Mouse (Mus musculus) liver, embryonic 16.5 days (tissue): ENCODE measurements around the gene AI597479. TPM values are rescaled to one million over a fixed set of nuclear protein-coding genes. Genes with fewer than 3 reads are reported as not detected.

Experiments used
- ATAC-seq: fragments of 200-750 bp; cut with Nextera tagmentation; 2 replicates; pipeline ENCODE4 v1.8.0; 2017; ENCODE audit warnings: low read depth, mild to moderate bottlenecking, moderate number of reproducible peaks, moderate library complexity
- H3K27ac ChIP-seq: fragments of 300-500 bp; sonication (generic); 2 replicates; pipeline ENCODE4 v1.5.1; 2014; ENCODE audit warnings: mild to moderate bottlenecking, low read length
- H3K27me3 ChIP-seq: fragments of 300-500 bp; sonication (generic); 2 replicates; pipeline ENCODE4 v1.6.1; 2014; ENCODE audit warnings: low read depth, low read length, mixed read lengths; ENCODE audit not compliant: control insufficient read depth, insufficient read depth
- H3K36me3 ChIP-seq: fragments of 300-500 bp; sonication (generic); 2 replicates; pipeline ENCODE4 v1.6.1; 2014; ENCODE audit warnings: mild to moderate bottlenecking; ENCODE audit not compliant: control insufficient read depth, insufficient read depth
- H3K4me1 ChIP-seq: fragments of 300-500 bp; sonication (generic); 2 replicates; pipeline ENCODE4 v1.6.1; 2014; ENCODE audit warnings: low read depth, low read length, mixed read lengths; ENCODE audit not compliant: control insufficient read depth
- H3K4me2 ChIP-seq: fragments of 300-500 bp; sonication (generic); 2 replicates; pipeline ENCODE4 v1.6.1; 2014; ENCODE audit warnings: low read depth, low read length, mixed read lengths
- H3K4me3 ChIP-seq: fragments of 300-500 bp; sonication (generic); 2 replicates; pipeline ENCODE4 v1.5.1; 2014; ENCODE audit warnings: low read depth, mild to moderate bottlenecking, low read length
- H3K9ac ChIP-seq: fragments of 300-500 bp; sonication (generic); 2 replicates; pipeline ENCODE4 v1.6.1; 2014; ENCODE audit warnings: low read depth, low read length
- H3K9me3 ChIP-seq: fragments of 300-500 bp; sonication (generic); replicated peaks from 2 replicates; pipeline ENCODE4 v1.6.1; 2016; ENCODE audit warnings: low read length; ENCODE audit not compliant: control insufficient read depth
- WGBS: fragments of 180-500 bp; shearing (Covaris S2); extraction: QIAGEN DNeasy Blood & Tissue Kit; methylation state at CpG from one replicate; pipeline ENCODE4 v1.1.7; 2014; ENCODE audit not compliant: insufficient replicate concordance; 5-methylcytosine and 5-hydroxymethylcytosine counted together
- polyA plus RNA-seq: library from polyadenylated mRNA; unstranded; fragments of >200 nt; fragmentation: Nextera tagmentation; extraction: Ambion mirVana; gene quantifications from 2 replicates; pipeline ENCODE4 v1.2.1, GENCODE M21; 2015

AI597479 gene
- polyA plus RNA-seq, 1 experiment from 2014 or later, result 7.9 TPM

DNA sequence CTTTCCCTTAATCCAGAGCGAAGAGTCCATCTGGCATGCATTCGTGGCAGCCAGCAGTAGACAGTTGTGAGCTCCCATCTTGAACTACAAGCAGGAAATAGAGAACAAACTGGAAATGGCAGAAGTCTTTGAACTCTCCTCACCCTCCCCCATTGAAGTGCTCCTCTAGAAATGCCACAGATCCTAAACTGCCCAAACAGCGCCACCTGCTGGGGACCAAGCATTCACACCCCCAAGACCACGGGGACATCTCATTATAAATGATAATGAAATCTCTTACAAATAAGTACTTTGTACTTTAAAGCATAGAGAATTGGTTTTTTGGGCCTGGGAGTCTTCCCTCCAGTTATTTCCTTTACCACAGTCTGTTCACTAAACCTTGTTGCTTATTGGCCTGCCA lies 12.0 kb downstream of the AI597479 start:
- H3K4me2 ChIP-seq, result no peak overlapping the region
- no peak for ATAC-seq
- WGBS, result 49% methylated on average over 4 of the region's 4 CpGs
- H3K9me3 ChIP-seq, result no peaks in the 10 kb centered on the region
- no peak overlapping the region for H3K9ac ChIP-seq
- H3K4me1 ChIP-seq, result no peaks in the 10 kb centered on the region
- H3K27ac ChIP-seq, result no peak overlapping the region
- no peak overlapping the region for H3K4me3 ChIP-seq
- peaks cover 8% of the 10 kb centered on the region; the same call in 1 of the 2 replicates for H3K36me3 ChIP-seq
- H3K27me3 ChIP-seq, result no peaks in the 10 kb centered on the region

GRCm38 (mm10) chr1:43112882-43113281 lies 14.4 kb downstream of the AI597479 start:
- Histone ChIP-seq H3K9ac (no peak overlapping the region), H3K4me3 (no peak overlapping the region), H3K9me3 (no peaks in the 10 kb centered on the region), H3K36me3 (peaks cover 22% of the 10 kb centered on the region), H3K27ac (no peak overlapping the region), H3K4me1 (no peaks in the 10 kb centered on the region), H3K4me2 (no peak overlapping the region), H3K27me3 (no peaks in the 10 kb centered on the region)
- WGBS, result 76% methylated on average over 2 of the region's 2 CpGs
- no peak for ATAC-seq

DNA sequence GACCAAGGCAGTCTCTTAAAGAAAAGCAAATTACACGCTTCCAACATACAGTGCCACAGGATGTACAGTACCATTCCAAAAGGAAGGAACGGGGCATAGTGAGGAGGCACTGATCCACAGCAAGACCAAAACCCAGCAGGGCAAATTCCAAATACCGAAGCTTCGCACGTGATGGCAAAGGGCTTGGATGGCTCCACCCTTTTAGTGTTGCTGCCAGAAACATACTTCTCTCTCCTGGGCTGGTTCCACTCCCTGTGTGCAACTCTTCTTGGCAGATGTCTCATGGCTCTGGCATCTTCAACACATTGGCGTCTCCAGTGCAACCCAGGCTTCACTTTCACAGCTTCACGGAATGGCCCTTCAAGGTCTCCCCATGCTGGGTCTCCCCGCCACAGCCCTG lies 18.9 kb downstream of the AI597479 start:
- ATAC-seq, result no peak
- Histone ChIP-seq H3K9ac (no peak overlapping the region), H3K27ac (no peak overlapping the region), H3K27me3 (no peaks in the 10 kb centered on the region), H3K4me2 (no peak overlapping the region), H3K4me3 (no peak overlapping the region), H3K9me3 (no peaks in the 10 kb centered on the region), H3K36me3 (peaks cover 22% of the 10 kb centered on the region), H3K4me1 (no peaks in the 10 kb centered on the region)
- WGBS, result 82% methylated on average over 8 of the region's 8 CpGs

GRCm38 (mm10) chr1:43120950-43121349 lies 22.4 kb downstream of the AI597479 start:
- no peak overlapping the region for H3K9ac ChIP-seq
- H3K4me2 ChIP-seq, result no peak overlapping the region
- H3K4me1 ChIP-seq, result no peaks in the 10 kb centered on the region
- no peak overlapping the region for H3K4me3 ChIP-seq
- 59% methylated on average over 5 of the region's 5 CpGs for WGBS
- no peak for ATAC-seq
- peaks cover 19% of the 10 kb centered on the region for H3K36me3 ChIP-seq
- H3K27me3 ChIP-seq, result no peaks in the 10 kb centered on the region
- no peaks in the 10 kb centered on the region for H3K9me3 ChIP-seq
- no peak overlapping the region for H3K27ac ChIP-seq

DNA sequence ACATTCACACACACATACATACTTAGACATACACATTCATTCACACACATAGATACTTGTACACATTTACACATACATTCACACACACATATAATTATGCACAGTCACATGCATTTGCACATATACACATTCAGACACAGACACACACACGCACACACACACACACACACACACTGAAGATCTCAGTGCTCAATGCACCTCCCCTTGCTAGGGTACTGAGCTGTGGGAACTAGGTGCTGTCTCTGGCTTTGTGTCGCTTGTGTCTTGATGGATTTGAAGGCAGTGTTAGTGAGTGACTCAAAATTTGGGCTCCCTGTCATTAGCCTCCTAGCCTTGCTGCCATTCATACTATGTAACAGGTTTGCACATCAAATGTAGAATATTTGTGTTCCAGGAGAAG lies 24.1 kb downstream of the AI597479 start:
- 74% methylated on average over 2 of the region's 2 CpGs for WGBS
- H3K27ac ChIP-seq, result no peak overlapping the region
- H3K36me3 ChIP-seq, result peaks cover 9% of the 10 kb centered on the region
- no peaks in the 10 kb centered on the region for H3K9me3 ChIP-seq
- no peak for ATAC-seq
- no peak overlapping the region for H3K9ac ChIP-seq
- H3K4me2 ChIP-seq, result no peak overlapping the region
- H3K4me3 ChIP-seq, result no peak overlapping the region
- no peaks in the 10 kb centered on the region for H3K4me1 ChIP-seq
- no peaks in the 10 kb centered on the region for H3K27me3 ChIP-seq

- Histone ChIP-seq H3K27ac (no peak overlapping the region), H3K9me3 (no peaks in the 10 kb centered on the region), H3K4me3 (no peak overlapping the region), H3K27me3 (no peaks in the 10 kb centered on the region), H3K4me1 (no peaks in the 10 kb centered on the region), H3K4me2 (no peak overlapping the region), H3K36me3 (no peaks in the 10 kb centered on the region), H3K9ac (no peak overlapping the region)
- WGBS, result 64% methylated on average over 4 of the region's 4 CpGs
- no peak for ATAC-seq
Measured at GRCm38 (mm10) chr1:43124726-43125125, 26.2 kb downstream of the AI597479 start.

GRCm38 (mm10) chr1:43127196-43127595 lies 28.7 kb downstream of the AI597479 start:
- Histone ChIP-seq H3K4me3 (no peak overlapping the region), H3K4me1 (no peaks in the 10 kb centered on the region), H3K27me3 (no peaks in the 10 kb centered on the region), H3K36me3 (no peaks in the 10 kb centered on the region), H3K27ac (no peak overlapping the region), H3K9me3 (no peaks in the 10 kb centered on the region), H3K9ac (no peak overlapping the region), H3K4me2 (no peak overlapping the region)
- peak; percentile 19; the same call in 1 of the 2 replicates for ATAC-seq

GRCm38 (mm10) chr1:43127820-43128610 lies 29.5 kb downstream of the AI597479 start:
- H3K4me3 ChIP-seq, result no peak overlapping the region
- no peak overlapping the region for H3K4me2 ChIP-seq
- H3K27ac ChIP-seq, result no peak overlapping the region
- no peak for ATAC-seq
- 55% methylated on average over 8 of the region's 8 CpGs for WGBS
- H3K27me3 ChIP-seq, result no peaks in the 10 kb centered on the region
- no peaks in the 10 kb centered on the region for H3K4me1 ChIP-seq
- no peak overlapping the region for H3K9ac ChIP-seq
- no peaks in the 10 kb centered on the region for H3K36me3 ChIP-seq
- no peaks in the 10 kb centered on the region for H3K9me3 ChIP-seq

- H3K9ac ChIP-seq, result no peak overlapping the region
- no peaks in the 10 kb centered on the region for H3K36me3 ChIP-seq
- no peaks in the 10 kb centered on the region for H3K4me1 ChIP-seq
- no peak overlapping the region for H3K4me3 ChIP-seq
- no peak overlapping the region for H3K27ac ChIP-seq
- no peak for ATAC-seq
- no peaks in the 10 kb centered on the region for H3K9me3 ChIP-seq
- no peaks in the 10 kb centered on the region for H3K27me3 ChIP-seq
- no peak overlapping the region for H3K4me2 ChIP-seq
- 63% methylated on average over 5 of the region's 5 CpGs for WGBS
Measured at GRCm38 (mm10) chr1:43130219-43130981, 31.9 kb downstream of the AI597479 start.
